9 mouse cellular contexts compared by ENCODE assay signal in the genomic region with DNA sequence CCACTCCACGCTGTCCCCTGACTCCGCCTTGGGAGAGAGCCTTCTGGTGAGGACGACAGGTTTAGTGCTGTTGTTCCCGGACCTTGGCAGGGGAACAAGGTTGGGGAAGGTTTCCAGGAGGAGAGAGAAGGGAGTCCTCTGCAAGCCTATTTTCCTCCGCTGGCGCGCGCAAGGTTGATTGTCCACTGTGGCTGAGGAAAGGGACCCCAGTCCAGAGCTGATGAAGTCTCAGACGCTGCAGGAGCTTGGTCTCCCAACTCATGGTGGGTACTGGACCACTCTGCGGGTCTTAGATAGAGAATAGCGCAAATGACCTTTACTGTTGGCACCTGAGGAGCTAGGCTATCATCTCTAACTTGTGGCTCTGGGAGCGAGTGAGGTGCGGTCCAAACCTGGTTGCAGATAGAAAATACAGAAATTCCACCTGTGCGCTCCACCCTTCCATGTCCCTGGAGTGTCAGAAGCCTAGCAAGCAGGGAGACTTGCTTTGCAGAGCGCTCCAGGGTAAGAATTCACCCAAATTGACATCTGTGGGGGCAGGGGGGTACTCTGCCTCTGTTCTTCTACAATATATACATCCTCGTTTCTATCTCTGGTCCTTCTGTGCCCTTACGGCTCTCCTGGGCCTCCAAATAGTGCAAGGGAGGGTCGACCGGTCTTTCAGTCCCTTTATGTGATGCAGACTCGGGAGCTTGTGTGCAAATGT. TPM values are rescaled to one million over a fixed set of nuclear protein-coding genes. Genes with fewer than 3 reads are reported as not detected.
A peak's percentile ranks its signal among the peaks of the same experiment; 100 is the strongest.
DNase-seq lines count a peak whose midpoint lies in the region; ATAC-seq lines count a peak whose summit lies in the region.
"Had no signal": no experiment of that assay in that cellular context is flagged by ENCODE, and none has a peak within 500 bp of the region (broad histone marks: within the 10 kb centered on the region; RNA-seq: fewer than 3 reads in every experiment).

No protein-coding gene starts in this region.

- no peaks in the 10 kb centered on the region for H3K36me3 ChIP-seq in heart, embryonic 14.5 days (ENCODE audit: control insufficient read depth, insufficient read depth, low read length)
- no peaks in the 10 kb centered on the region for H3K36me3 ChIP-seq in liver, embryonic 12.5 days
- H3K36me3 ChIP-seq in stomach, embryonic 14.5 days (ENCODE audit: control insufficient read depth, insufficient read depth, low read length), result no peaks in the 10 kb centered on the region

- H3K27me3 ChIP-seq in heart, embryonic 14.5 days (ENCODE audit: control insufficient read depth, insufficient read depth, low read length), result 0 out of 2 replicates have a peak, but pooled peaks cover 6% of the 10 kb centered on the region
- H3K27me3 ChIP-seq in liver, embryonic 12.5 days (replicated peaks), result peaks cover 32% of the 10 kb centered on the region
- no peaks in the 10 kb centered on the region for H3K27me3 ChIP-seq in stomach, embryonic 14.5 days (ENCODE audit: control insufficient read depth, insufficient read depth, low read length)

- peak overlapping the region; percentile 59 to 62 for H3K4me3 ChIP-seq in heart, embryonic 14.5 days (ENCODE audit: control insufficient read depth in 1 of 2, insufficient read depth in 1 of 2, low read depth in 1 of 2, low read length in 2 of 2)
- H3K4me3 ChIP-seq in liver, embryonic 12.5 days, result peak overlapping the region; percentile 46
- H3K4me3 ChIP-seq in stomach, embryonic 14.5 days (ENCODE audit: low read depth, low read length), result peak overlapping the region; percentile 47
- H3K4me3 ChIP-seq: erythroblast, embryonic 14.5 days had no signal

- H3K9me3 ChIP-seq in heart, embryonic 14.5 days (ENCODE audit: control insufficient read depth, low read length), result no peaks in the 10 kb centered on the region
- no peaks in the 10 kb centered on the region for H3K9me3 ChIP-seq in liver, embryonic 12.5 days (replicated peaks)
- H3K9me3 ChIP-seq in stomach, embryonic 14.5 days (ENCODE audit: control insufficient read depth, low read depth, low read length), result no peaks in the 10 kb centered on the region

- ATAC-seq in heart, embryonic 14.5 days (ENCODE audit: insufficient number of reproducible peaks, insufficient read depth, low FRiP score, low read depth), result peak; percentile 50; the same call in 1 of the 2 replicates
- no peak for ATAC-seq in liver, embryonic 12.5 days
- 0 out of 2 replicates have a peak, but pooled peaks have one; percentile 18 for ATAC-seq in stomach, embryonic 14.5 days (ENCODE audit: insufficient number of reproducible peaks, insufficient read depth, low FRiP score, low read depth)

- H3K4me2 ChIP-seq in heart, embryonic 14.5 days (ENCODE audit: low read length), result peak overlapping the region; percentile 93
- peak overlapping the region; percentile 64 for H3K4me2 ChIP-seq in liver, embryonic 12.5 days
- peak overlapping the region; percentile 68 for H3K4me2 ChIP-seq in stomach, embryonic 14.5 days (replicated peaks; ENCODE audit: low read depth, low read length)

- peak overlapping the region; percentile 80 for H3K9ac ChIP-seq in heart, embryonic 14.5 days (ENCODE audit: low read length)
- no peak overlapping the region for H3K9ac ChIP-seq in liver, embryonic 12.5 days
- peak overlapping the region; percentile 25 for H3K9ac ChIP-seq in stomach, embryonic 14.5 days (replicated peaks; ENCODE audit: low read depth, low read length)

- peak overlapping the region; percentile 33 to 53 for H3K27ac ChIP-seq in heart, embryonic 14.5 days (replicated peaks in 1 of 2; ENCODE audit: control insufficient read depth in 1 of 2, insufficient read depth in 1 of 2, low read depth in 2 of 2, low read length in 2 of 2)
- no peak overlapping the region for H3K27ac ChIP-seq in liver, embryonic 12.5 days
- peak overlapping the region; percentile 40; the same call in 1 of the 2 replicates for H3K27ac ChIP-seq in stomach, embryonic 14.5 days (ENCODE audit: low read length)

- DNase-seq in heart, adult 18-20 months, result peak; percentile 39 to 60
- DNase-seq in heart, adult 9 months (ENCODE audit: low spot score in 2 of 2), result no peak
- DNase-seq in embryo, embryonic 10 days (ENCODE audit: low spot score), result peak; percentile 11
- no peak for DNase-seq in layer of hippocampus, adult 9-11 months
- no peak for DNase-seq in yolk sac, embryonic 10.5 days (ENCODE audit: low spot score)

- WGBS in heart, embryonic 14.5 days, result 35% methylated on average over 20 of the region's 20 CpGs
- 25% methylated on average over 20 of the region's 20 CpGs for WGBS in liver, embryonic 12.5 days (ENCODE audit: insufficient replicate concordance)
- 26% methylated on average over 20 of the region's 20 CpGs for WGBS in stomach, embryonic 14.5 days

- H3K4me1 ChIP-seq in heart, embryonic 14.5 days (ENCODE audit: control insufficient read depth in 2 of 2, insufficient read depth in 2 of 2, low read length in 2 of 2), result peaks cover 8 to 24% of the 10 kb centered on the region in 2 experiments
- H3K4me1 ChIP-seq in liver, embryonic 12.5 days, result no peaks in the 10 kb centered on the region
- H3K4me1 ChIP-seq in stomach, embryonic 14.5 days (ENCODE audit: control insufficient read depth, insufficient read depth, low read length), result no peaks in the 10 kb centered on the region

RNA-seq across cellular contexts. Expression of a gene that starts 1.5 kb away (rescaled TPM):
- 10 to 100 TPM; 74.5 to 81.9 TPM for total RNA-seq in heart, adult 18-20 months (2021)
- 13.8 and 18.0 TPM in 2 replicates for polyA plus RNA-seq in heart, embryonic 14.5 days (2014; fragmentation: Nextera tagmentation; extraction: Ambion mirVana)
- polyA plus RNA-seq in liver, embryonic 12.5 days (2016; fragmentation: Nextera tagmentation; extraction: Ambion mirVana), result 0.93 and 0.97 TPM in 2 replicates
- 33.5 and 36.2 TPM in 2 replicates for polyA plus RNA-seq in stomach, embryonic 14.5 days (2014; fragmentation: Nextera tagmentation; extraction: Ambion mirVana)
- polyA plus RNA-seq: erythroblast, embryonic 14.5 days had no signal

Comparison
In these comparisons a context has a peak if more than half of its experiments do, and no peak if none do; other contexts are left out.
1. DNase-seq: peak in heart, adult 18-20 months (2 of 2) and embryo, embryonic 10 days (single experiment); none in heart, adult 9 months (0 of 2), layer of hippocampus, adult 9-11 months (single experiment) and yolk sac, embryonic 10.5 days (single experiment).
2. Peak in every context shown above with its lines, with median percentiles within 50 percentile points of each other: H3K4me2 ChIP-seq and H3K4me3 ChIP-seq.